Mouse (Mus musculus) liver, embryonic 11.5 days (tissue): ENCODE results near the gene Ppp4r3a. TPM values are rescaled to one million over a fixed set of nuclear protein-coding genes. Genes with fewer than 3 reads are reported as not detected.
"Not testable (repeated sequence)": the region's sequence is repeated elsewhere in the genome, so short reads cannot be mapped to it uniquely, and the experiment has no call there.

Experiments used
- ATAC-seq: fragments of 200-750 bp; cut with Nextera tagmentation; replicated peaks from 2 replicates; pipeline ENCODE4 v1.8.0; 2017; ENCODE audit warnings: moderate number of reproducible peaks, mild to moderate bottlenecking, moderate TSS enrichment, moderate library complexity; ENCODE audit not compliant: low FRiP score
- DNase-seq: peaks from one replicate; pipeline ENCODE4 v3.0.0-alpha.2; 2017; ENCODE audit warnings: low spot score
- H3K27ac ChIP-seq: fragments of 300-500 bp; sonication (generic); 2 replicates; pipeline ENCODE4 v1.5.1; 2014; ENCODE audit warnings: mild to moderate bottlenecking, low read depth, low read length, control low read depth
- H3K27me3 ChIP-seq: fragments of 300-500 bp; sonication (generic); replicated peaks from 2 replicates; pipeline ENCODE4 v1.6.1; 2014; ENCODE audit warnings: low read length, mixed read lengths; ENCODE audit not compliant: control insufficient read depth, insufficient read depth
- H3K36me3 ChIP-seq: fragments of 300-500 bp; sonication (generic); 2 replicates; pipeline ENCODE4 v1.6.1; 2014; ENCODE audit warnings: mild to moderate bottlenecking, low read length, moderate library complexity, mixed read lengths; ENCODE audit not compliant: control insufficient read depth, insufficient read depth
- H3K4me1 ChIP-seq: fragments of 300-500 bp; sonication (generic); replicated peaks from 2 replicates; pipeline ENCODE4 v1.6.1; 2014; ENCODE audit warnings: low read length, mixed read lengths; ENCODE audit not compliant: control insufficient read depth, insufficient read depth
- H3K4me2 ChIP-seq: fragments of 300-500 bp; sonication (generic); 2 replicates; pipeline ENCODE4 v1.6.1; 2014; ENCODE audit warnings: mild to moderate bottlenecking, control low read depth, moderate library complexity
- H3K4me3 ChIP-seq: fragments of 300-500 bp; sonication (generic); 2 replicates; pipeline ENCODE4 v1.5.1; 2014; ENCODE audit warnings: low read depth, low read length, control low read depth
- H3K9ac ChIP-seq: fragments of 300-500 bp; sonication (generic); 2 replicates; pipeline ENCODE4 v1.6.1; 2014; ENCODE audit warnings: low read depth, low read length, control low read depth
- H3K9me3 ChIP-seq: fragments of 300-500 bp; sonication (generic); 2 replicates; pipeline ENCODE4 v1.6.1; 2016; ENCODE audit warnings: low read length, inconsistent platforms, mixed read lengths; ENCODE audit not compliant: control insufficient read depth
- WGBS: fragments of 180-500 bp; shearing (Covaris S2); extraction: QIAGEN DNeasy Blood & Tissue Kit; methylation state at CpG from one replicate; pipeline ENCODE4 v1.1.7; 2014; 5-methylcytosine and 5-hydroxymethylcytosine counted together
- polyA plus RNA-seq: library from polyadenylated mRNA; unstranded; fragments of >200 nt; fragmentation: Nextera tagmentation; extraction: Ambion mirVana; gene quantifications from 2 replicates; pipeline ENCODE4 v1.2.1, GENCODE M21; 2014

Gene Ppp4r3a
- polyA plus RNA-seq, result 53.4 and 54.4 TPM in 2 replicates

- peak; percentile 96 for DNase-seq
- Histone ChIP-seq H3K4me1 (peaks cover 16% of the 10 kb centered on the region; the same call in 1 of the 2 replicates), H3K4me3 (peak within 1 kb of the TSS; percentile 100), H3K4me2 (peak within 1 kb of the TSS; percentile 94), H3K9me3 (no peaks in the 10 kb centered on the region), H3K27ac (peak within 1 kb of the TSS; percentile 98), H3K36me3 (0 out of 2 replicates have a peak, but pooled peaks cover 3% of the 10 kb centered on the region), H3K9ac (peak within 1 kb of the TSS; percentile 99), H3K27me3 (no peaks in the 10 kb centered on the region)
- WGBS, result under 1% methylated on average over 84 of the region's 90 CpGs
- ATAC-seq, result peak; percentile 94
Observed at GRCm38 (mm10) chr12:101083076-101083838, at the start of gene Ppp4r3a. Gene Ppp4r3a (minus strand): TSS chr12:101083702.

- no peak overlapping the region for H3K27ac ChIP-seq
- H3K9me3 ChIP-seq, result no peaks in the 10 kb centered on the region
- H3K27me3 ChIP-seq, result no peaks in the 10 kb centered on the region
- H3K36me3 ChIP-seq, result no peaks in the 10 kb centered on the region
- H3K4me2 ChIP-seq, result no peak overlapping the region
- no peaks in the 10 kb centered on the region for H3K4me1 ChIP-seq
- no peak overlapping the region for H3K4me3 ChIP-seq
- no peak for DNase-seq
- ATAC-seq, result no peak
- 35% methylated on average over 1 of the region's 1 CpGs for WGBS
- H3K9ac ChIP-seq, result no peak overlapping the region
Observed at GRCm38 (mm10) chr12:101123013-101123412, 39.5 kb upstream of the Ppp4r3a start.

- H3K9me3 ChIP-seq, H3K4me1 ChIP-seq, H3K4me2 ChIP-seq, H3K36me3 ChIP-seq, DNase-seq, ATAC-seq, H3K27me3 ChIP-seq, H3K4me3 ChIP-seq, H3K27ac ChIP-seq, H3K9ac ChIP-seq: not testable (repeated sequence)
- 72% methylated on average over 4 of the region's 4 CpGs for WGBS
Observed at GRCm38 (mm10) chr12:101122066-101122465, 38.6 kb upstream of the Ppp4r3a start.

GRCm38 (mm10) chr12:101109794-101110585, 26.5 kb upstream of the Ppp4r3a start:
- H3K36me3 ChIP-seq, DNase-seq, H3K27me3 ChIP-seq, H3K4me3 ChIP-seq, H3K9me3 ChIP-seq, H3K27ac ChIP-seq, H3K9ac ChIP-seq, H3K4me2 ChIP-seq, H3K4me1 ChIP-seq, ATAC-seq: not testable (repeated sequence)
- 74% methylated on average over 3 of the region's 3 CpGs for WGBS

- H3K4me3 ChIP-seq, result no peak overlapping the region
- H3K9ac ChIP-seq, result no peak overlapping the region
- H3K36me3 ChIP-seq, result no peaks in the 10 kb centered on the region
- no peak overlapping the region for H3K4me2 ChIP-seq
- H3K27me3 ChIP-seq, result no peaks in the 10 kb centered on the region
- no peaks in the 10 kb centered on the region for H3K9me3 ChIP-seq
- no peak overlapping the region for H3K27ac ChIP-seq
- H3K4me1 ChIP-seq, result no peaks in the 10 kb centered on the region; the same call in 1 of the 2 replicates
- ATAC-seq (no peak), DNase-seq (no peak)
- 86% methylated on average over 1 of the region's 1 CpGs for WGBS
Observed at GRCm38 (mm10) chr12:101107722-101108121, 24.2 kb upstream of the Ppp4r3a start.

- Histone ChIP-seq H3K27me3 (no peaks in the 10 kb centered on the region), H3K27ac (no peak overlapping the region), H3K9ac (no peak overlapping the region), H3K4me1 (no peaks in the 10 kb centered on the region; the same call in 1 of the 2 replicates), H3K4me2 (no peak overlapping the region), H3K9me3 (no peaks in the 10 kb centered on the region), H3K4me3 (no peak overlapping the region), H3K36me3 (no peaks in the 10 kb centered on the region)
- WGBS, result 50% methylated on average over 5 of the region's 5 CpGs
- no peak for DNase-seq
- no peak for ATAC-seq
Observed at GRCm38 (mm10) chr12:101105571-101105970, 22.1 kb upstream of the Ppp4r3a start.

- no peak overlapping the region for H3K27ac ChIP-seq
- DNase-seq (no peak), ATAC-seq (peak; percentile 67)
- 68% methylated on average over 3 of the region's 3 CpGs for WGBS
- no peak overlapping the region for H3K9ac ChIP-seq
- no peak overlapping the region for H3K4me2 ChIP-seq
- no peaks in the 10 kb centered on the region for H3K36me3 ChIP-seq
- H3K9me3 ChIP-seq, result no peaks in the 10 kb centered on the region
- no peaks in the 10 kb centered on the region; the same call in 1 of the 2 replicates for H3K4me1 ChIP-seq
- H3K27me3 ChIP-seq, result no peaks in the 10 kb centered on the region
- H3K4me3 ChIP-seq, result no peak overlapping the region
Observed at GRCm38 (mm10) chr12:101102648-101103047, 19.1 kb upstream of the Ppp4r3a start.

GRCm38 (mm10) chr12:101093678-101094077, 10.2 kb upstream of the Ppp4r3a start:
- H3K9ac ChIP-seq, H3K4me2 ChIP-seq, H3K27ac ChIP-seq, H3K9me3 ChIP-seq, DNase-seq, H3K27me3 ChIP-seq, H3K4me1 ChIP-seq, ATAC-seq, H3K36me3 ChIP-seq, H3K4me3 ChIP-seq: not testable (repeated sequence)
- WGBS, result 50% methylated on average over 3 of the region's 3 CpGs
